Mouse (Mus musculus): Measurements from ENCODE around the gene Tcf7.

GRCm38 (mm10) chr11:52319664-52320063 is 36.9 kb upstream of the Tcf7 start:
- TF ChIP-seq GATA1 (IDR thresholded peaks at IDR 0.05; ENCODE audit: borderline replicate concordance, low read length) (no peak), FLI1 (IDR thresholded peaks at IDR 0.05; ENCODE audit: low read length) (no peak)

Measured in megakaryocyte, embryonic 14.5 days (primary cell).